Mouse (Mus musculus) ES-Bruce4 (cell line): ENCODE measurements at regions not wholly inside any gene's neighbourhood (a gene's known extent, or its start where the extent isn't known, plus 50 kb on each side); places are given as distances from the start of the nearest gene placed in this dataset.

Source experiments
- EP300 ChIP-seq: IDR thresholded peaks from 2 replicates; pipeline ENCODE4 v1.6.1; 2011; ENCODE audit warnings: low read depth, low read length; ENCODE audit not compliant: insufficient read depth
- POLR2A ChIP-seq: IDR thresholded peaks from one replicate; pipeline ENCODE4 v1.8.1; 2011; ENCODE audit warnings: low read length; ENCODE audit not compliant: insufficient read depth

- TF ChIP-seq EP300 = no peak
- no peak for TF ChIP-seq POLR2A
Observed at GRCm38 (mm10) chr3:9948114-9948513, 139.8 kb upstream of the Gm9833 start.
